Mouse (Mus musculus) midbrain, postnatal 0 days (tissue): ENCODE data around the gene Rps13. TPM values are rescaled to one million over a fixed set of nuclear protein-coding genes. Genes with fewer than 3 reads are reported as not detected.
A peak's percentile ranks its signal among the peaks of the same experiment; 100 is the strongest.
"Not testable (repeated sequence)": the region's sequence is repeated elsewhere in the genome, so short reads cannot be mapped to it uniquely, and the experiment has no call there.

Experiments
- ATAC-seq: fragments of 200-750 bp; cut with Nextera tagmentation; 2 replicates; pipeline ENCODE4 v1.8.0; 2017; ENCODE audit warnings: moderate number of reproducible peaks, mild to moderate bottlenecking, moderate TSS enrichment, moderate library complexity; ENCODE audit not compliant: low FRiP score
- DNase-seq: peaks from one replicate; pipeline ENCODE4 v3.0.0-alpha.2; 2015; ENCODE audit warnings: low spot score
- H3K27ac ChIP-seq: fragments of 300-500 bp; sonication (generic); 2 replicates; pipeline ENCODE4 v1.5.1; 2014; ENCODE audit warnings: low read depth, mild to moderate bottlenecking, low read length, mixed read lengths
- H3K27me3 ChIP-seq: fragments of 300-500 bp; sonication (generic); 2 replicates; pipeline ENCODE4 v1.6.1; 2014; ENCODE audit warnings: low read length, control low read depth, mixed read lengths; ENCODE audit not compliant: insufficient read depth
- H3K36me3 ChIP-seq: fragments of 300-500 bp; sonication (generic); 2 replicates; pipeline ENCODE4 v1.6.1; 2014; ENCODE audit warnings: low read length, control low read depth, mixed read lengths; ENCODE audit not compliant: insufficient read depth
- H3K4me1 ChIP-seq: fragments of 300-500 bp; sonication (generic); 2 replicates; pipeline ENCODE4 v1.6.1; 2014; ENCODE audit warnings: mild to moderate bottlenecking, control low read depth, antibody characterized with exemption, low read length, mixed read lengths; ENCODE audit not compliant: insufficient read depth
- H3K4me2 ChIP-seq: fragments of 300-500 bp; sonication (generic); 2 replicates; pipeline ENCODE4 v1.6.1; 2014; ENCODE audit warnings: low read depth, mild to moderate bottlenecking, low read length, mixed read lengths; ENCODE audit not compliant: poor library complexity, severe bottlenecking
- H3K4me3 ChIP-seq: fragments of 300-500 bp; sonication (generic); 2 replicates; pipeline ENCODE4 v1.5.1; 2014; ENCODE audit warnings: low read depth, mild to moderate bottlenecking, low read length, moderate library complexity
- H3K9ac ChIP-seq: fragments of 300-500 bp; sonication (generic); replicated peaks from 2 replicates; pipeline ENCODE4 v1.6.1; 2014; ENCODE audit warnings: mild to moderate bottlenecking, low read length, moderate library complexity, mixed read lengths; ENCODE audit not compliant: poor library complexity, severe bottlenecking
- H3K9me3 ChIP-seq: fragments of 300-500 bp; sonication (generic); 2 replicates; pipeline ENCODE4 v1.6.1; 2016; ENCODE audit warnings: low read length, control low read depth
- CTCF ChIP-seq: IDR thresholded peaks from 2 replicates; pipeline ENCODE4 v1.5.1; 2016; ENCODE audit warnings: antibody characterized with exemption, mild to moderate bottlenecking
- WGBS: fragments of 180-500 bp; shearing (Covaris S2); extraction: QIAGEN DNeasy Blood & Tissue Kit; methylation state at CpG from one replicate; pipeline ENCODE4 v1.1.7; 2014; 5-methylcytosine and 5-hydroxymethylcytosine counted together
- polyA plus RNA-seq: library from polyadenylated mRNA; unstranded; fragments of >200 nt; fragmentation: Nextera tagmentation; extraction: Ambion mirVana; gene quantifications from 2 replicates; pipeline ENCODE4 v1.2.1, GENCODE M21; 2015
- total RNA-seq: library from RNA; depleted of rRNA; stranded (reverse); fragments of >200 nt; gene quantifications from 2 replicates; pipeline ENCODE4 v1.2.3, GENCODE M21; 2014; rRNA removed

The Rps13 gene
- total RNA-seq (171 and 256 TPM in 2 replicates), polyA plus RNA-seq (474 and 484 TPM in 2 replicates)

- Histone ChIP-seq H3K9me3 (no peaks in the 10 kb centered on the region), H3K36me3 (peaks cover 18% of the 10 kb centered on the region; the same call in 1 of the 2 replicates), H3K9ac (peak within 1 kb of the TSS; percentile 84), H3K4me3 (peak within 1 kb of the TSS; percentile 63), H3K4me2 (peak within 1 kb of the TSS; percentile 58), H3K4me1 (peaks cover 4% of the 10 kb centered on the region; the same call in 1 of the 2 replicates), H3K27me3 (no peaks in the 10 kb centered on the region), H3K27ac (peak within 1 kb of the TSS; percentile 81)
- WGBS = under 1% methylated on average over 77 of the region's 78 CpGs
- ATAC-seq (peak; percentile 99), DNase-seq (peak; percentile 98)
- TF ChIP-seq CTCF = no peak
Measured at GRCm38 (mm10) chr7:116333713-116334668, at the start of gene Rps13. TSS of gene Rps13 (minus strand) at chr7:116334195.

DNA sequence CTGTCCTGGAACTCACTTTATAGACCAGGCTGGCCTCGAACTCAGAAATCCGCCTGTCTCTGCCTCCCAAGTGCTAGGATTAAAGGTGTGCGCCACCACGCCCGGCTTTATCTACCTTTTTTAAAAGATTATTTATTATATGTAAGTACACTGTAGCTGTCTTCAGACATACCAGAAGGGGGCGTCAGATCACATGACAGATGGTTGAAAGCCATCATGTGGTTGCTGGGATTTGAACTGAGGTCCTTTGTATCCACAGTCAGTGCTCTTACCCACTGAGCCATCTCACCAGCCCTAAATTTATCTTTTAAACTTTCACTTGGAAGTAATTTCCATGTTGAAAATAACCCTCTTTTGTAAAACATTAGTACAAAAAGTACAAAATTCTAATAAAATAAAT is 45.2 kb upstream of the Rps13 start:
- ATAC-seq, H3K4me1 ChIP-seq, H3K4me2 ChIP-seq, H3K4me3 ChIP-seq, H3K9me3 ChIP-seq, H3K27ac ChIP-seq, H3K36me3 ChIP-seq, DNase-seq, H3K9ac ChIP-seq, H3K27me3 ChIP-seq: not testable (repeated sequence)
- 90% methylated on average over 6 of the region's 6 CpGs for WGBS

DNA sequence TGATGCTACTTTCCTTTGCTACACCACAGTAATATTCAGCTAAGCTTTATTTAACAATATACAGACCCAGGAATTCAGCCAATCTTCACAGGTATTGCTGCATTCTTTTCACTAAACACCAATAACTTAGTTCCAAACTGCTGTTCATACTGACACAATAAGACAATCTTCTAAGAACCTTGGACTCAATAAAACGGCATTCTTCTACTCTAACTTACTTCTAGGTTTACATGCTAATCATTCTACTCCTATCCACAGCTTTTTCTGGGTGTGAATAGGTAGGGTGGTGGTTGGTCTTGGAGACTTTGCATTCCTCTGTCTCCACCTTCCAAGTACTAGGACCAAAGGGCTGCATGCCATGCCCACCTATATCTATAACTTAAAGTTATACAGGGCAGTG is 40.3 kb upstream of the Rps13 start:
- DNase-seq = no peak
- no peak for TF ChIP-seq CTCF
- no peak overlapping the region for H3K4me2 ChIP-seq
- no peak overlapping the region for H3K27ac ChIP-seq
- no peak overlapping the region for H3K9ac ChIP-seq
- no peaks in the 10 kb centered on the region for H3K4me1 ChIP-seq
- WGBS = 93% methylated on average over 1 of the region's 1 CpGs
- peaks cover 3% of the 10 kb centered on the region; the same call in 1 of the 2 replicates for H3K36me3 ChIP-seq
- ATAC-seq = no peak
- no peaks in the 10 kb centered on the region for H3K27me3 ChIP-seq
- no peaks in the 10 kb centered on the region for H3K9me3 ChIP-seq
- no peak overlapping the region for H3K4me3 ChIP-seq

DNA sequence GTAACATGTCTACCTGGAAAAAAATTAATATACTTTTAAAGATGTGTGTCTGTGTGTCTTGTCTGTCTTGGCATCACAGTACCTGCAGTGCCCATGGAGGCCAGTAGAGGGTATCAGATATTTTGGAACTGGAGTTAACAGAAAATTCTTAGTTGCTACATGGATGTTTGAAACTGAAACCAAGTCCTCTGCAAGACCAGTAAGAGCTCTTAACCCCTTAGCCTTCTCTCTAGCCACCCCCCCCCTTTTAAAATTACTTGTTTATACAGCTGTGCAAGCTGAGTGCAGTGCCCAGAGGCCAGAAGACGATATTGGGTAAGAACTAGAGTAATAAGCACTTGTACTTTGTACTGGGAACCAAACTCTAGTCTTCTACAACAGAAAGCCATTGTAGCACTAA is 2.2 kb upstream of the Rps13 start:
- Histone ChIP-seq H3K9me3 (no peaks in the 10 kb centered on the region), H3K4me2 (no peak overlapping the region), H3K9ac (no peak overlapping the region), H3K4me1 (peaks cover 4% of the 10 kb centered on the region; the same call in 1 of the 2 replicates), H3K4me3 (no peak overlapping the region), H3K27me3 (no peaks in the 10 kb centered on the region), H3K27ac (no peak overlapping the region), H3K36me3 (peaks cover 4% of the 10 kb centered on the region; the same call in 1 of the 2 replicates)
- DNase-seq (peak; percentile 56), ATAC-seq (no peak)
- WGBS = 76% methylated on average over 1 of the region's 1 CpGs
- TF ChIP-seq CTCF = peak; percentile 67

DNA sequence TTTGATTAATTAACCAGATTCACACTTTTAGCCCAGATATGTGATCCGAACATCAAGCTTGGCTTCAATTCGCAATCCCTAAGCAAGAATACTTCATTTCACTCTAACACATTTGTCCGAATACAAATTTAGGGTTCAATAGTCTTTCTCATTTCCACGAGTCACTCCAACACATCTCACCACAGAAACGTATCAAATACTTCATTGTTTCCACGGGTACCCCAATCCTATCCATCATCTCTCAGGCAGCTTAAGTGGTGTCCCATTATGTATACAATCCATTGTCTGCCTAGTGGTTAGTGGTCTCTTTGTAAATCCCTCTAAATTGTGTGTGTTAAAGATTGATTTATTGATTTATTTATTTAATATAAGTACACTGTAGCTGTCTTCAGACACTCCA is 1.1 kb upstream of the Rps13 start:
- H3K4me3 ChIP-seq = peak overlapping the region; percentile 63; the same call in 1 of the 2 replicates
- 83% methylated on average over 6 of the region's 6 CpGs for WGBS
- H3K27me3 ChIP-seq = no peaks in the 10 kb centered on the region
- H3K4me2 ChIP-seq = peak overlapping the region; percentile 58; the same call in 1 of the 2 replicates
- peaks cover 14% of the 10 kb centered on the region; the same call in 1 of the 2 replicates for H3K36me3 ChIP-seq
- TF ChIP-seq CTCF = no peak; the same call in 1 of the 2 replicates
- no peak for DNase-seq
- no peak for ATAC-seq
- no peak overlapping the region for H3K9ac ChIP-seq
- H3K27ac ChIP-seq = no peak overlapping the region
- H3K4me1 ChIP-seq = peaks cover 4% of the 10 kb centered on the region; the same call in 1 of the 2 replicates
- no peaks in the 10 kb centered on the region for H3K9me3 ChIP-seq

GRCm38 (mm10) chr7:116334669-116335038 is 659 bp upstream of the Rps13 start:
- peak overlapping the region; percentile 81; the same call in 1 of the 2 replicates for H3K27ac ChIP-seq
- TF ChIP-seq CTCF = no peak
- peak overlapping the region; percentile 63 for H3K4me3 ChIP-seq
- peaks cover 17% of the 10 kb centered on the region; the same call in 1 of the 2 replicates for H3K36me3 ChIP-seq
- ATAC-seq (no peak), DNase-seq (no peak)
- H3K9me3 ChIP-seq = no peaks in the 10 kb centered on the region
- no peaks in the 10 kb centered on the region for H3K27me3 ChIP-seq
- peak overlapping the region; percentile 61 for H3K9ac ChIP-seq
- 23% methylated on average over 8 of the region's 8 CpGs for WGBS
- H3K4me1 ChIP-seq = peaks cover 4% of the 10 kb centered on the region; the same call in 1 of the 2 replicates
- H3K4me2 ChIP-seq = peak overlapping the region; percentile 58
